Mouse (Mus musculus) layer of hippocampus, adult 11-12 months (tissue): Measurements from ENCODE around the gene Terb2.
A peak's percentile ranks its signal among the peaks of the same experiment; 100 is the strongest.

ENCODE experiments used
- DNase-seq: peaks from one replicate; pipeline ENCODE4 v3.0.0; 2022; ENCODE audit warnings: low spot score

Gene Terb2

DNA sequence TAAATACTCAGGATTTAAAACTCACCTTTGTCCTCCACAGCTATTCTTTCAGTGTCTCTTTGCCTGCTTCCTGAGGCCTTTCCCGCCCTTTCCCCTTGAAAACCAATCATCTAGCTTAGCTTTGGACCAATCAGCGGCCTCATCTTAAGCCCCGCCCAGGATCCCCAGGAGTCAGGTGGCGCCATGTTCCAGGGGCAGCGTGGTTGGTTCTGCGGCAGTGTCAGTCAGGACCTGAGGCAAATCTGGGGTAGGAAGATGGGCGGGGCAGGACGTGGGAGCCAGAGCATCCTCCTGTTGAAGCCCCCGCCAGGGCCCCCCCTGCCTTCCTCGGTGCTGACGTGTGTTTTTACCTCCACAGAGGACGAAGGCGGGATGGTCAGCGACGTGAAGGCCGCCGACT, at the start of gene Terb2, which contains the start of gene Patl2:
TSS of gene Terb2 (plus strand) at position 167 of the 400 bp plus-strand sequence.
TSS of gene Patl2 (minus strand) at position 84 of the 400 bp plus-strand sequence.
- DNase-seq = no peak

- no peak for DNase-seq
These were observed 48.1 kb upstream of the Terb2 start for GRCm38 (mm10) chr2:122137839-122138465.

GRCm38 (mm10) chr2:122140815-122141214, 45.3 kb upstream of the Terb2 start:
- DNase-seq = no peak

DNA sequence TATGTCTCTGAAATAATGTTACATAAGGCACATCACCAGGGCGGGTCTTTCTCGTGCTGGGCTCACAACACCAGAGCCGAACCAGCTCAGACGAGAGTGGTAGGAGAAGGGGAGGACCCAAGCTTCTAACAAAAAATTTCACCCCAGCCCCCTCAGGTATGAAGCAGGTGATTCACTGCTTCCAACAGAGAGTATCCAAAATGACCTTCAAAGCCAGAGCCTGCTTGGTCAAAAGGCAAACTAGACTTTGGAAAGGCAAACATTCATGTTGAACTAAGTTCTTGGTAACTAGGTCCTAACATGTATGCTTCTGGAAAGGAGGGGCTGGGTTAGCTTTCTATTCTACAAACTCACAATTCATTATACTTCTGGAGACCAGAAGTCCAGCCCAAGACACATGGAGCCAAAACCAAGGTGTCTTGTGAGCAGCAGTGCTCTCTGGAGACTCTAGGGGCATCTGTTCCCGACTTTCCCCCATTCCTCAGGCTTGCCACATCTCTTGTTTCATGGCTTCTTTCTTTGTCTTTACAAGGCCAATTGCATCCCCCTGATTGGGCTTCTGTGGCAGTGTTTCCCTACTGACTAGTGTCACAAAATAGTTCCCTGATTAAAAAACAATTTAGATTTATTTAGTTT, 44.6 kb upstream of the Terb2 start:
- no peak for DNase-seq

- no peak for DNase-seq
These were observed 43.0 kb upstream of the Terb2 start for GRCm38 (mm10) chr2:122143111-122143510.

- DNase-seq = no peak
These were observed 40.3 kb upstream of the Terb2 start for GRCm38 (mm10) chr2:122145756-122146155.

DNA sequence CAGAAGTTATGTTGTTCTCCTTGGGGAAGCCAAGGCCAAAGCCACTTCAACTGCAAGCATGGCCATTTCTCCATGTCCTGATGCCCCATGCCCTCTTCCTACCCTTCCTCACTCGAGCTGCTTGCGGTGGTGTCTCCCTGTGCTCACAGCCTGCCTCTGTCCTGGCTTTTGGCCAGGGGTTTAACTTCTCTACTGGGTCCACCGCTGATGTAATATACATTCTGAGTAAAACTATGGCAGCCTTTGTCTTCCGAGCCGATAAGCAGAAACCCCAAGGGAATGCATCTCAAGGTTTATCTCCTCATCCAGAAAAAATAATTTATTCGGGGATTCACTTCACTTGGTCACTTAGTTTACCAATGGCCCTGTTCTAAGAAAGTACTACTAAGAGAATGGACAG, 39.4 kb upstream of the Terb2 start:
- peak; percentile 55 for DNase-seq

- peak; percentile 97 for DNase-seq
These were observed 38.4 kb upstream of the Terb2 start, which contains the start of gene B2m for GRCm38 (mm10) chr2:122147508-122148241. B2m (plus strand) TSS chr2:122147686.

GRCm38 (mm10) chr2:122148242-122148917, 37.7 kb upstream of the Terb2 start:
- DNase-seq = peak; percentile 63

- no peak for DNase-seq
These were observed 36.8 kb upstream of the Terb2 start for GRCm38 (mm10) chr2:122149316-122149715.

GRCm38 (mm10) chr2:122149716-122150115, 36.4 kb upstream of the Terb2 start:
- no peak for DNase-seq

GRCm38 (mm10) chr2:122151221-122151620, 34.9 kb upstream of the Terb2 start:
- no peak for DNase-seq

DNA sequence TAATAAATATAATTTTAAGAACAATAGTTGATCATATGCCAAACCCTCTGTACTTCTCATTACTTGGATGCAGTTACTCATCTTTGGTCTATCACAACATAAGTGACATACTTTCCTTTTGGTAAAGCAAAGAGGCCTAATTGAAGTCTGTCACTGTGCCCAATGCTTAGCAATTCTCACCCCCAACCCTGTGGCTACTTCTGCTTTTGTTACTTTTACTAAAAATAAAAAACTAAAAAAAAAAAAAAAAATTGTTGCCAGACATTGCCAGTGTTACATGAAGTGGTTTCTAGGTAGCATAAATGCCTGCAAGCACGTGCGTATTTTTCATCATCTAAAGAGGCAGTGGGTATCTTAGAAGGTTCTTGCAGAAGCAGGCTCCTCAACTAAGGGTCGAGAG, 33.2 kb upstream of the Terb2 start:
- no peak for DNase-seq

DNA sequence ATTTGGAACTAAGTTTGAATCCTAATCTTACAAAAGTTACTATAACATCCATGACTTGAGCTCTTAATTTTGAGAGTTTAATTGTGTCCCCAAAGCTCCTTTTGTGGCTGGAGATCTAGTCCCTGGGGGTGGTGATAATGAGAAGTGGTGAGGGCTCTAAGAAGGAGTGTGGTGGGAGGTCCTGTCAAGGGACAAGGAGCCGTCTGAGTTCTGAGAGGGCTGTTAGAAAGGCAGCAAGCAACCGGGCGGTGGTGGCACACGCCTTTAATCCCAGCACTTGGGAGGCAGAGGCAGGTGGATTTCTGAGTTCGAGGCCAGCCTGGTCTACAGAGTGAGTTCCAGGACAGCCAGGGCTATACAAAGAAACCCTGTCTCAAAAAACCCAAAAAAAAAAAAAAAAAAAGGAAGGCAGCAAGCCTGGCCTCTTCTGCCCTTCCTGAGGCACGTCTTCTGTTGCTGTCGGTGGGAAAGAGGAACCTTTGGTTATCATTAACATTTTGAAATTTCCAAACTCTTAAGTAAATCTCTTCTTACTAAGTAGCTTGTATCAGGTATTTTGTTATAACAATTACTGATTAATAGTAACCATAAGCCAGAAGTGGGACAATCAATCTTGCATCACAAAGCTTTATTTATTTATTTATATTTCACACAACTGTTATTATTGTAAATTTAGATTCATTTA, 32.2 kb upstream of the Terb2 start:
- DNase-seq = no peak

GRCm38 (mm10) chr2:122154479-122154878, 31.6 kb upstream of the Terb2 start:
- no peak for DNase-seq

- no peak for DNase-seq
These were observed 30.8 kb upstream of the Terb2 start for GRCm38 (mm10) chr2:122155292-122155691.

- DNase-seq = peak; percentile 28
These were observed 29.9 kb upstream of the Terb2 start for GRCm38 (mm10) chr2:122156051-122156700.

- no peak for DNase-seq
These were observed 28.5 kb upstream of the Terb2 start for GRCm38 (mm10) chr2:122157561-122157960.

DNA sequence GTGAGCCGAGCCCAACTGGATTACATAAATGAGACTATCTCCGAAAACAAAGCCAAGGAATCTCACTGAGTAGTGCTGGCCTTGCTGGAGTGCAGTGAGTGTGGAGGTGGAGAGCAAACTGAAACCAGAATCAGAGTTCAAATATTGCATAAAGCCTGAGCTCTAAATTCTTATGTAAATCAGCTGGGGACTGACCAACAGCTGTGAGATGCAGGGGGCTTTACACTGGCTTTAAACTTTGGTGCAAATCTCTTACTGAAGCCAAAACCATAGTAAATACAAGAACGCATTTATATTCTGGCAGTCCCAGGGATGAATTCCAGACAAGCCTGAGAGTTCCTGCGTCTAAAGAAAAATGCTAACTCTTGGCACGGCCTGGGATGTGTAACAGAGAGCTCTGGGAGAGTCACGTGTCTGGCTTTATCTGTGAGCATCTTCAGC, 27.7 kb upstream of the Terb2 start:
- no peak for DNase-seq

DNA sequence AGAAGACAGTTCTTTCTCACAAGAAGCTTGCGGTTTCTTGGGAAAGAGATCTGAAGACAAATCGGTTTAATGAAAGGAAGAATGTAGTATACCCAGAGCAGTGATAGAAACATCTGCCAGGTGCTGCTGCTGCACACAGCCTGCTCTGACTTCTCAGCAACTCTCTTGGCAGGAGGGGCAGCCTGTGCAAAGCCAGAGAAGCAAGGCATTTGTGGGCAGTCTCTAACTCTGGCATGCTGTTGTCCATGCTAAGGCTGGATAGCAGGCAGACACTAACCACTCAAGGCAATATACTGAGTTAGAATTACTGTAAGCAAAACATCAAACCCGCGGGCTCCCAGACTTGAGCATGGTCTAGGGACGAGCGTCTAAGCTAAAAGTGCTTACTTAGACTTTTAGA, 26.4 kb upstream of the Terb2 start:
- no peak for DNase-seq

GRCm38 (mm10) chr2:122160680-122161079, 25.4 kb upstream of the Terb2 start, which contains the start of gene Trim69:
Trim69 (plus strand) TSS chr2:122160700.
- peak; percentile 83 for DNase-seq
